Mouse (Mus musculus) cortical plate, adult 2 months (tissue): ENCODE results near the gene Lpp.

Experiments used
- CTCF ChIP-seq: fragments of 200-500 bp; IDR thresholded peaks from 2 replicates; pipeline ENCODE4 v1.5.1; 2011; ENCODE audit warnings: mild to moderate bottlenecking, control low read depth, low read length; ENCODE audit not compliant: insufficient read depth; ENCODE audit errors: extremely low read depth
- POLR2A ChIP-seq: fragments of 200-500 bp; IDR thresholded peaks from 2 replicates; pipeline ENCODE4 v1.6.1; 2011; ENCODE audit warnings: mild to moderate bottlenecking, low read length, control low read depth; ENCODE audit not compliant: insufficient read depth; ENCODE audit errors: extremely low read depth

DNA sequence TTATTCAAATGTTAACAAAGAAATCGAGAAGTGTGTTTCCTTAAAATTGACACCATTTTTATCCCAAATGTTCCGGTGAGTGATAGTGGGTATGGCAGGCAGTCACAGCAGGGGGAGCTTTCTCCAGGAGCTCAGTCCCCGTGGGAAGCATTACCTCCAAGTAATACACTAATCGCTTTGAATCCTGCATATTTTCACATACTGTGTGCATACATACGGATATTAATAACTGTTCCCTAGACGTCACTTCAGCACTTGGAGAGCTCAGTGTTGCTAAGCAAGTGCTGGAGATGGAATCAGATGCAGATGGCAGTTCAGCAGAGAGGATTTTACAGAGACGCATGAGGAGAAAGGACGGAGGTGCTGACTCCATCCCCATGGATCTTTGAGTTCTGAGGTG, 487.4 kb downstream of the Lpp start:
- TF ChIP-seq CTCF (no peak), POLR2A (no peak; the same call in 1 of the 2 replicates)
